Mouse (Mus musculus): ENCODE measurements around the gene Speer4d.
"Not testable (repeated sequence)": the region's sequence is repeated elsewhere in the genome, so short reads cannot be mapped to it uniquely, and the experiment has no call there.

DNA sequence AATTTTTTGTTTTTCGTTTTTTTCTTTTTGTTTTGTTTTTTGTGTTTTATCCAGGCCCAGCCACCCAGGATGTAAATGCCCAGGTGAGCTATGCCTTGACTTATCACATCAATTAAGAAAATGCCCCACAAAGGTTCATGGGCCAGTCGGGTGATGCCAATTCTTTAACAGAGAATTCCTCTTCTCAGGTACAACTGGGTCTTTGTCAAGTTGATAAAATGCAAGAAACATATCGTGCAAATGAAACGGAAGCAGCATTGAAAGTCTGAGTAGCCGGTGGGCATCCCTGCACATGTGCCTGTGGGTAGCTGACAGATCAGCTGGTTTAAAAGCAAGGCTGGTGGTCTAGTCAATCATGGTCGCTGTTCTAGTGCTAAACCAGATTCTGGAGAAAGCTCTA lies 12.2 kb upstream of the Speer4d start:
- TF ChIP-seq POLR2A (IDR thresholded peaks at IDR 0.05; ENCODE audit: extremely low read depth, insufficient read depth, low read length); CTCF (IDR thresholded peaks at IDR 0.05; ENCODE audit: low read depth, low read length): not testable (repeated sequence)

All from liver, adult 2 months (tissue).